Mouse (Mus musculus): ENCODE results near the gene Rhou. TPM values are rescaled to one million over a fixed set of nuclear protein-coding genes. Genes with fewer than 3 reads are reported as not detected.

Rhou gene
- polyA plus RNA-seq, 1 experiment from 2014 or later = 8.6 TPM

DNA sequence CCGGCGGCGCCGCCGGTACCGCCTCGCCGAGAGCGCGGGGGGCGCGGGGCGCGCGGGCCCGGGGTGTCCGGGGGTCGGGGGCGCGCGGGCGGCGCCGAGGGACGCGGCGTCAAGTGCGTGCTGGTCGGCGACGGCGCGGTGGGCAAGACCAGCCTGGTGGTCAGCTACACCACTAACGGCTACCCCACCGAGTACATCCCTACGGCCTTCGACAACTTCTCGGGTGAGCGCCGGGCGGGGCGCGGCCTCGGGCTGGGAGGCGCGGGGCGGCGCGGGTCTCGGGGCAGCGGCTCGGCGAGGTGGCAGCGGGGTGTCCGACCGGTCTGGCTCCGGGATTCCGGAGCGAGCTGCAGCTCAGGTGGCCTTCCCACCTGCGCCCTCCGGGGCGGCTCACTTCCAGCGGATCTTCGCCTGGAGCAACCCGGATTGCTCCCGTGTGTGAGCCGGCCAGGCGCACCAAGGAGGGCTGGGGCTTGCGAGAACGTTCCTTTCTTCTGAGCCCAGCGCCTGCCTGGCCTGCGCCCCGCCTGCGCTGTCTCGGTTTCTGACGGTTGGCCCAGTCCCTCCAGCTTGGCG is 353 bp downstream of the Rhou start:
- Histone ChIP-seq H3K9ac (replicated peaks) (peak overlapping the region; percentile 92), H3K36me3 (peaks cover 8% of the 10 kb centered on the region), H3K27me3 (no peaks in the 10 kb centered on the region), H3K27ac (replicated peaks) (peak overlapping the region; percentile 89), H3K4me2 (replicated peaks) (peak overlapping the region; percentile 67), H3K4me1 (peaks cover 17% of the 10 kb centered on the region), H3K9me3 (no peaks in the 10 kb centered on the region), H3K4me3 (peak overlapping the region; percentile 96)
- peak; percentile 78 for ATAC-seq (replicated peaks)
- WGBS = under 1% methylated on average over 62 of the region's 77 CpGs

- H3K4me1 ChIP-seq = peaks cover 17% of the 10 kb centered on the region
- H3K27ac ChIP-seq (replicated peaks) = no peak overlapping the region
- H3K27me3 ChIP-seq = no peaks in the 10 kb centered on the region
- peak overlapping the region; percentile 67 for H3K4me2 ChIP-seq (replicated peaks)
- H3K36me3 ChIP-seq = peaks cover 8% of the 10 kb centered on the region
- no peaks in the 10 kb centered on the region for H3K9me3 ChIP-seq
- H3K4me3 ChIP-seq = peak overlapping the region; percentile 96
- WGBS = 23% methylated on average over 5 of the region's 5 CpGs
- H3K9ac ChIP-seq (replicated peaks) = peak overlapping the region; percentile 92; the same call in 1 of the 2 replicates
- no peak for ATAC-seq (replicated peaks)
These were observed 1.0 kb downstream of the Rhou start for GRCm38 (mm10) chr8:123654763-123655162.

GRCm38 (mm10) chr8:123655351-123655779 is 1.6 kb downstream of the Rhou start:
- Histone ChIP-seq H3K27ac (replicated peaks) (no peak overlapping the region), H3K27me3 (no peaks in the 10 kb centered on the region), H3K4me3 (peak overlapping the region; percentile 96), H3K9ac (replicated peaks) (0 out of 2 replicates have a peak overlapping the region, but pooled peaks have one; percentile 92), H3K4me1 (peaks cover 17% of the 10 kb centered on the region), H3K36me3 (peaks cover 9% of the 10 kb centered on the region), H3K4me2 (replicated peaks) (peak overlapping the region; percentile 67), H3K9me3 (no peaks in the 10 kb centered on the region)
- ATAC-seq (replicated peaks) = no peak
- 15% methylated on average over 8 of the region's 8 CpGs for WGBS

DNA sequence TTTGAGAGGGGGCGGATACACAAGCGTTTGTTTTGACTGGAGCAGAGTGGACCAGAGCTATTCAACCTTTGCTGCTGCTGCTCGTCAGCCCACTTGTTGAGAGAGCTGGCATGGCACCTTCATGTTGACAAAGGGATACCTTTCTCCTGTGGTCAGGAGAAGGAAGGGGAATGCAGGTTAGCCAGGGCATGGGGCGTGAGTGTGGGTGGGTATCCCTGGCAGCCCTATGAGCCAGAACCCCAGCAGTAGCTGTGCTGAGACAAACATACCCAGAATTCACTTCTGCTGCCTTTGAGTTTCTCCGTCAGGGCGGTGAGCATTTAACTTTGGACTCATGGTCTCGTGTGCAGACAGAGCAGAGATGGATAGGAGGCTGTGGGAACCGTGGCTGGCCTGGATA is 4.1 kb downstream of the Rhou start:
- H3K27me3 ChIP-seq = no peaks in the 10 kb centered on the region
- H3K9me3 ChIP-seq = no peaks in the 10 kb centered on the region
- no peak overlapping the region for H3K27ac ChIP-seq (replicated peaks)
- no peak overlapping the region for H3K4me2 ChIP-seq (replicated peaks)
- no peak for ATAC-seq (replicated peaks)
- no peak overlapping the region for H3K9ac ChIP-seq (replicated peaks)
- H3K36me3 ChIP-seq = peaks cover 22% of the 10 kb centered on the region
- no peak overlapping the region for H3K4me3 ChIP-seq
- H3K4me1 ChIP-seq = peaks cover 17% of the 10 kb centered on the region
- WGBS = 88% methylated on average over 8 of the region's 8 CpGs

DNA sequence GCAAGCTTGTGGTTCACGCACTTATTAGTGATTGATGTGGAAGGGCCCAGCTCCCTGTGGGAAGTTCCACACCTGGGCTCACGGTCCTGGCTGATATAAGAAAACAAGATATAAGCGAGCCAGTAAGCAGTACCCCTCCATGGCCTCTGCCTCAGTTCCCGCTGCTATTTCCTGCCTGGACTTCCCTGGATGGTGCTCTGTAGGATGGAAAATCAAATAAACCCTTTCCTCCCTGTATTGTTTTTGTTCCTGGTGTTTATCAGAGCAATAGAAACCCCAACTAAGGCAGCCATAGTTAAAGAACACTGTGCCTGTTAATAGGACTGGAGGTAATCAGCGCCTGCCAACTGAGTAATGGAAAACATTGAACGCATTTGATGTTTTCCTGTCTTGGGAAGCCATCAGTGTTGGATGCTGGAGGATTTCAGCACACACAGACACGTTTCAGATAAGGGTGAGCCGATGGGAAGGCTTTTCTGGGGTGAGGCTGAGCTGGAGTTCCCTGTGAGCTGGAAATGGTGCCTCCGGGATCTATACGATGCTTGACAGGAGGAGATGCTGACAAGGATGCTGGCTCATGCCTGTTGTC is 5.8 kb downstream of the Rhou start:
- WGBS = 92% methylated on average over 10 of the region's 10 CpGs
- H3K36me3 ChIP-seq = peaks cover 27% of the 10 kb centered on the region

GRCm38 (mm10) chr8:123661515-123661914 is 7.8 kb downstream of the Rhou start:
- ATAC-seq (replicated peaks) = no peak
- WGBS = 88% methylated on average over 11 of the region's 11 CpGs
- peaks cover 25% of the 10 kb centered on the region for H3K36me3 ChIP-seq

More for the DNA sequence above, 5.8 kb downstream of the Rhou start:
- Histone ChIP-seq H3K4me3 (no peak overlapping the region), H3K9ac (replicated peaks) (no peak overlapping the region), H3K4me1 (peaks cover 12% of the 10 kb centered on the region), H3K27ac (replicated peaks) (no peak overlapping the region), H3K4me2 (replicated peaks) (no peak overlapping the region), H3K27me3 (no peaks in the 10 kb centered on the region), H3K9me3 (no peaks in the 10 kb centered on the region)
- ATAC-seq (replicated peaks) = no peak

DNA sequence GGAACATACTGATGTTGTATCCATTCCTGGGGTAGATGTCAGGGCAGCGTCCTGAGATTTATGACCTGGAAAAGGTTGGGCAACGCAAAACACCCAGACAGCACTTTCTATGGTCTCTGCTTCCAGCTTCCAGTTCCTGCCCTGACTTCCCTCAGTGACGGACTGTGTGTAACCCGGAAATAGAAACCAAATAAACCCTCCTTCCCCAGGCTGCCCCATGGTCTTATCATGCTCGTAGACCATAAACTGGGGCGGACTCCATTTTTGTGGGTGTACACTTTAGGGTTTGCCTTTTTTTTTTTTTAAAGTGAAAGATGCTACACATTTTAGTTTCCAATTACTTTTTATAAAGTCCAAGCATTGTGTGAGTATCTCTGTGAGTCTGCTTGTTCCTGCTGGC is 11.9 kb downstream of the Rhou start:
- WGBS = 91% methylated on average over 6 of the region's 6 CpGs
- ATAC-seq (replicated peaks) = no peak
- H3K36me3 ChIP-seq = peaks cover 17% of the 10 kb centered on the region; the same call in 1 of the 2 replicates

More at GRCm38 (mm10) chr8:123661515-123661914, 7.8 kb downstream of the Rhou start:
- Histone ChIP-seq H3K9me3 (no peaks in the 10 kb centered on the region), H3K27me3 (no peaks in the 10 kb centered on the region), H3K9ac (replicated peaks) (no peak overlapping the region), H3K27ac (replicated peaks) (no peak overlapping the region), H3K4me2 (replicated peaks) (no peak overlapping the region), H3K4me1 (no peaks in the 10 kb centered on the region), H3K4me3 (no peak overlapping the region)

DNA sequence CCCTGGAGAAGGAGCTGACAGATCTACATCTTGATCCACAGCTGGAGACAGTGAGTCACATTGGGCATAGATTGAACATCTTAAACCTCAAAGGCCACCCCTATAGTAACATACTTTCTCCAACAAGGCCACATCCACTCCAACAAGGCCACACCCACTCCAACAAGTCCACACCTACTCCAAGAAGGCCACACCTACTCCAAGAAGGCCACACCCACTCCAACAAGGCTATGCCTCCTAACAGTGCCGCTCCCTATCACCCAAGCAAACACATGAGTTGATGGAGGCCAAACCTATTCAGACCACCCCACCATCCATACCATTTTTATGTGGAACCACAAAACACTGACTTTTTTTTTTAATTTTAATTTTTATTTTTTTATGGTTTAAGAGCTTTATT is 13.1 kb downstream of the Rhou start:
- H3K9me3 ChIP-seq = no peaks in the 10 kb centered on the region
- H3K9ac ChIP-seq (replicated peaks) = no peak overlapping the region
- ATAC-seq (replicated peaks) = no peak
- 86% methylated on average over 1 of the region's 1 CpGs for WGBS
- H3K4me2 ChIP-seq (replicated peaks) = no peak overlapping the region
- H3K4me3 ChIP-seq = no peak overlapping the region
- H3K27me3 ChIP-seq = no peaks in the 10 kb centered on the region
- no peak overlapping the region for H3K27ac ChIP-seq (replicated peaks)
- no peaks in the 10 kb centered on the region for H3K4me1 ChIP-seq
- H3K36me3 ChIP-seq = peaks cover 9% of the 10 kb centered on the region; the same call in 1 of the 2 replicates

More for the DNA sequence above, 11.9 kb downstream of the Rhou start:
- Histone ChIP-seq H3K27ac (replicated peaks) (no peak overlapping the region), H3K4me2 (replicated peaks) (no peak overlapping the region), H3K4me1 (no peaks in the 10 kb centered on the region), H3K9me3 (no peaks in the 10 kb centered on the region), H3K27me3 (no peaks in the 10 kb centered on the region), H3K9ac (replicated peaks) (no peak overlapping the region), H3K4me3 (no peak overlapping the region)

DNA sequence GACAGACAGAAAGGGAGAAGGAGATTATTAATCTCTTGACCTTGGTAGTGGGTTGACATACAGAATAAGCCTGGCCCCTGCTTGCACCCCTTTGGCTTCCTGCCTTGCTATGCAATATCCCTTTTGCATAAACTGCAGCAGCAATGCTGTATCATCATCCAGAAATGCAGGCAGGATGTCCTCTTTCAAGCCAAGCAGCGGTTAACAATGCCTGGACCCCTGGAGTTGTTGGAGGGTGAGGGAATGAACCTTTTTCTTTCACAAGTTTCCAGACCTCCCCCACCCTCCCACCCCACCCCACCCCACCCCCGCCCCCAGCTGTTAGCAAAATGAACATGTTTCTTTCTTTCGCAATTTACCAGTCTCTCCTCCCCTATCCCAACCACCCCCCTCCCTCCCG is 15.0 kb downstream of the Rhou start:
- H3K9me3 ChIP-seq = no peaks in the 10 kb centered on the region
- H3K9ac ChIP-seq (replicated peaks) = no peak overlapping the region
- no peaks in the 10 kb centered on the region for H3K4me1 ChIP-seq
- H3K4me2 ChIP-seq (replicated peaks) = no peak overlapping the region
- no peak overlapping the region for H3K4me3 ChIP-seq
- no peak overlapping the region for H3K27ac ChIP-seq (replicated peaks)
- no peak for ATAC-seq (replicated peaks)
- 32% methylated on average over 3 of the region's 4 CpGs for WGBS
- H3K36me3 ChIP-seq = 0 out of 2 replicates have a peak, but pooled peaks cover 3% of the 10 kb centered on the region
- no peaks in the 10 kb centered on the region for H3K27me3 ChIP-seq

GRCm38 (mm10) chr8:123670766-123671165 is 17.0 kb downstream of the Rhou start:
- Histone ChIP-seq H3K36me3 (no peaks in the 10 kb centered on the region), H3K4me3 (no peak overlapping the region), H3K27ac (replicated peaks) (no peak overlapping the region), H3K9me3 (no peaks in the 10 kb centered on the region), H3K9ac (replicated peaks) (no peak overlapping the region), H3K4me1 (no peaks in the 10 kb centered on the region), H3K27me3 (no peaks in the 10 kb centered on the region), H3K4me2 (replicated peaks) (no peak overlapping the region)
- no peak for ATAC-seq (replicated peaks)
- WGBS = 55% methylated on average over 7 of the region's 7 CpGs

DNA sequence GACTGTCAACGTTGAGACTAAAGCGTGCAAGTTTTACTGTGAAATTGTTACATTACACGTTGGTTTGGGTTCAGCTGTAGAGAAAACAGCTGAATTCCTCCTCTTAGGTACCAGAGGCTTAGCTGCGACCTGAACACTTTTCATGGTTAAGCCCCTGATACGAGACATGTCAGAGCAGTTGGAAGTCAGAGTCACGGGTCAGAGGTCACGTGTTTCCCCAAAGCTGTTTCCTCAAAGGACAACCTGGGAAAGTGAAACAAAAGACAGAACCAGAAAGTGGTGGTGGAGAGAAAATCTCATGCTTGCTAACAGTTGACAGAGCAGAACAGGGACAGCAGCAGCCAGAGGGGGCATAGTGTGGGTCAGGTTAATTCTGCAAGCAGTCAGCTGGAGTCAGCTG is 17.7 kb downstream of the Rhou start:
- ATAC-seq (replicated peaks) = no peak
- H3K9me3 ChIP-seq = no peaks in the 10 kb centered on the region
- no peaks in the 10 kb centered on the region for H3K4me1 ChIP-seq
- H3K27me3 ChIP-seq = no peaks in the 10 kb centered on the region
- no peak overlapping the region for H3K27ac ChIP-seq (replicated peaks)
- H3K36me3 ChIP-seq = no peaks in the 10 kb centered on the region
- H3K9ac ChIP-seq (replicated peaks) = no peak overlapping the region
- H3K4me2 ChIP-seq (replicated peaks) = no peak overlapping the region
- WGBS = 75% methylated on average over 7 of the region's 7 CpGs
- no peak overlapping the region for H3K4me3 ChIP-seq

DNA sequence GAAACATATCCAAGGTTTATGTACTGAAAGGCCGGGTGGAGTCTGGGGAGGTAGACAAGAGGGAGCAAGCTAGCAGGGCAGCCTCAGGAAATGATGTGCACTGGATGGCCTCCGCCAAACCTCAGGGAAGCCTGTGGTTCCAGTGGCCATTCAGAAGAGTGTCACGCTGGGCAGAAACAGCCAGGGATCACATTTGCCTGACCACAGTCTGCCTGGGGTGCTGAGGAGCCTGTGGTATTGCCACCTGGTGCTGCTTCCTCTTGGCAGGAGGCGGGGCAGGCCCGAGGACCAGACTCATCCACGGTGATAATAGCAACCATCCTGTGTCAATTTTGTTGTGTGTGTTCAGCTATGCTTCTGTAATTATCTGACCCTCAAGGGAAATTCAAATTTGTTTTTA is 18.9 kb downstream of the Rhou start:
- H3K4me1 ChIP-seq = no peaks in the 10 kb centered on the region
- no peak for ATAC-seq (replicated peaks)
- no peak overlapping the region for H3K9ac ChIP-seq (replicated peaks)
- no peaks in the 10 kb centered on the region for H3K27me3 ChIP-seq
- H3K9me3 ChIP-seq = no peaks in the 10 kb centered on the region
- H3K4me2 ChIP-seq (replicated peaks) = no peak overlapping the region
- no peak overlapping the region for H3K27ac ChIP-seq (replicated peaks)
- WGBS = 77% methylated on average over 6 of the region's 6 CpGs
- H3K36me3 ChIP-seq = no peaks in the 10 kb centered on the region
- no peak overlapping the region for H3K4me3 ChIP-seq

DNA sequence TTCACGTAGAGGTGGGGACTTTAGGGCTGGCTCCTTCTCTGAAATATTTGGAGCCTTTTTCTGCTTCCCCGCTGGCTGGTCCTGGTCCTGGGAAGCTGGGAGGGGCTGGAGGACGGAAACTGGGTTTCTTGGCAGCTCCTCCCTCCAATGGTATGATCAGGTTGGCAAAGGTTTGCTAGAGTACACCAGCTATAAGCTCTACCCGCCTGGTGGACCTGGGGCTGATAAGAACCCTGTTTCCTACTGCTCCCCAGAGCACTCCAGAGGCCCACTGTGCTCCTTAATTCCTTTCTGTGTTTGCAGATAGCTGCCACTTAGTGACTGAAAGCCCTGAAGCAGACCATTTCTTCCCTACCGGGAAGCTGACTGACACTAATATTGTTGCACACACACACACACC is 21.9 kb downstream of the Rhou start:
- H3K27me3 ChIP-seq = no peaks in the 10 kb centered on the region
- no peaks in the 10 kb centered on the region for H3K4me1 ChIP-seq
- no peak for ATAC-seq (replicated peaks)
- no peak overlapping the region for H3K4me3 ChIP-seq
- no peak overlapping the region for H3K4me2 ChIP-seq (replicated peaks)
- no peaks in the 10 kb centered on the region for H3K36me3 ChIP-seq
- no peak overlapping the region for H3K27ac ChIP-seq (replicated peaks)
- H3K9me3 ChIP-seq = no peaks in the 10 kb centered on the region
- 58% methylated on average over 5 of the region's 5 CpGs for WGBS
- H3K9ac ChIP-seq (replicated peaks) = no peak overlapping the region
